ENCODE assay signal across 8 mouse cellular contexts in the genomic region with DNA sequence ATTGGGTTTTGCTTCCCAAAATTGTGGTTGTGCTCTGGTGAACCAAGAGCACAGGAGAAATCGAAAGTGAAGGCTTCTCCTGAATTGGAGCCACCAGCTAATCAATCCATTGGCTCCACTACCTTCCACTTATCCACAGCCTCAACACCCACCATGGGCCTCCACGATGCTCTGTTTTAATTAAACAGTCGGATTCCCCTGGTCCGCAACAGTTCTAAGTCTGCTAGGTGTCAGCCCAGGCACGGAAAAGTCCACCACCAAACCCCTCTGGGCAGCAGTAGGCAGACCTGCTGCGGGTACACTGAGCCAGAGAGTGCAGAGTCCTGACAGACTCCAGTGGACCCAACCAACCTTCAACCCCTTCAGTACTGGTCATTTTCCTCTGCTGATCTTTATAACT.
DNase-seq lines count a peak whose midpoint lies in the region; ATAC-seq lines count a peak whose summit lies in the region.

No protein-coding gene starts in this region.

- no peaks in the 10 kb centered on the region for H3K27me3 ChIP-seq in heart, embryonic 15.5 days

- no peaks in the 10 kb centered on the region for H3K9me3 ChIP-seq in heart, embryonic 15.5 days (replicated peaks)

- no peaks in the 10 kb centered on the region for H3K4me1 ChIP-seq in heart, embryonic 15.5 days (replicated peaks)

- WGBS in heart, embryonic 15.5 days: 91% methylated on average over 6 of the region's 6 CpGs

- no peak overlapping the region for H3K9ac ChIP-seq in heart, embryonic 15.5 days

- no peak for DNase-seq in heart, adult 9 months (ENCODE audit: low spot score in 2 of 2)
- peak; percentile 44 for DNase-seq in right cerebral cortex, postnatal 14 days
- no peak for DNase-seq in right cerebral cortex, postnatal 25 days
- peak; percentile 97 for DNase-seq in brain, adult 2 months (ENCODE audit: low read depth, low spot score)
- peak; percentile 55 for DNase-seq in heart, postnatal 4 days
- peak; percentile 56 for DNase-seq in retina, adult 2 months (ENCODE audit: low read depth, low spot score)
- no peak for DNase-seq in layer of hippocampus, postnatal 36 days

- H3K4me2 ChIP-seq in heart, embryonic 15.5 days: no peak overlapping the region

- H3K36me3 ChIP-seq in heart, embryonic 15.5 days: peaks cover 3% of the 10 kb centered on the region; the same call in 1 of the 2 replicates

- H3K27ac ChIP-seq in heart, embryonic 15.5 days: no peak overlapping the region

- no peak overlapping the region for H3K4me3 ChIP-seq in heart, embryonic 15.5 days

- ATAC-seq in heart, embryonic 15.5 days (replicated peaks; ENCODE audit: insufficient number of reproducible peaks, insufficient read depth, low FRiP score, low read depth): 0 out of 2 replicates have a peak, but pooled peaks have one; percentile 22

Comparison
In these comparisons a context has a peak if more than half of its experiments do, and no peak if none do; other contexts are left out.
1. DNase-seq: peak in right cerebral cortex, postnatal 14 days (single experiment), brain, adult 2 months (single experiment), heart, postnatal 4 days (single experiment) and retina, adult 2 months (single experiment); none in heart, adult 9 months (0 of 2), right cerebral cortex, postnatal 25 days (single experiment) and layer of hippocampus, postnatal 36 days (0 of 2).